Mouse (Mus musculus): ENCODE data around the gene Znrf3.

Znrf3 gene

GRCm38 (mm10) chr11:5239706-5240690 lies 204.6 kb downstream of the Znrf3 start:
- no peak for DNase-seq (ENCODE audit: low spot score)

All from ovary, postnatal 10 days (tissue).